Mouse (Mus musculus): Measurements from ENCODE around the gene Sp6.

The Sp6 gene

GRCm38 (mm10) chr11:96982859-96983258, 30.3 kb upstream of the Sp6 start, which contains the start of gene Sp2:
Gene Sp2, minus strand, starts transcription at chr11:96982959.
- DNase-seq: no peak

DNA sequence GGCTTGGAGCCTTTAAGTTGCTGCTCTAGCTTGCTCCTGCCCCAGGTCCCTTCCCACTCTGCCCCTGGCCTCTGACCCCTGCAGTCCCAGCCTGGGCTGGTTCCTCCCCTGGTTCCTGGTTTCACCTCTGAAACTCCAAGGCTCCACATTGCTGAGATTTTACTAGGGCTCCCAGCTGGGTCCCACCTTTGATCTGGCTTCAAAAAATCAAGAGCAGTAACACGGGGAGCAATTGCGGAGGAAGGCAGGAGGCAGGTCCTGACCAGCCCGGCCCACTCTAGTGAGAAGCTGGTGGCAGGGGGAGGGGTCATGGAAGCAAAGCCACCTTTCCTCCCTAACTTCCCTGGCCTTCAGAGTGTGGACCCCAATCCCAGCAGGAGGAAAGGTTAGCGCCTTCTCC, 28.3 kb upstream of the Sp6 start:
- DNase-seq: no peak

DNA sequence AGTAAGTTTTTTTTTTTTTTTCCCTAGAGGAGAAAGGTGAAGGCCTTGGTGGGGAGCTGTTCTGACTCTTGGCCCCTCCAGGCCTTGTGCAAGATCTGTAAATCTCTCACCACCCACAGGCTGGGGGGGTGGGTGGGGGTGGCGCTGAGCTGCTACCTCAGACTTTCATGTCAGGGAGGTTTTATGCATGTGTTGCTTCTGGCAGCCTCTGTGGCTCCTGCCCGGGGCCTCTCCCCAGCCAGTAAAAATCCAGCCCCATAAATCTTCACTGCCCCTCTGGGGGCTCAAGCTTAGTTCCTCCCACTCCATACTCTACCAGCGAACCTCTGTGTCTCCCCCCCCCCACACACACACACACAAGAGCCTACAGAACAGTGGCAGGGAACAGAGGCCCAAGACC, 26.7 kb upstream of the Sp6 start:
- DNase-seq: no peak

- peak; percentile 16 for DNase-seq
Observed at GRCm38 (mm10) chr11:96987873-96988655, 25.1 kb upstream of the Sp6 start.

DNA sequence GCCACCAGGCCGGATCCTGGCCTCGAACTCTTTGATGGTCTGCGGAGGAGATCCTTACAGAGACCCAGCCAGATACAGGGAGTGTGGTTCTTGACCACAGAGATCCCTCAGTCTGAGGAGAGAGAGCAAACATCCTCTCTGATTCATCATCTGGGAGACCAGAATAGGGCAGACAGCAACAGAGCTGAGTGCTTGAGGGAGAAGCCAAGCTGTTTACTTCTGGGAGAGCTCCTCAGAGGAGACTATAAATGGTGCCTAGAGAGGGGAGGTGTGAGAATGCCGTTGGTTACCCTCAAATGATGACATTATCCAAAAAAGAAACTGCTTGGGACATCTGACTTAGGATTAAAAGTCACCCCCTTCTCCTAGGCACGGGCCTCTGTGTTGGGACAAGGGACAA, 21.7 kb upstream of the Sp6 start:
- no peak for DNase-seq

DNA sequence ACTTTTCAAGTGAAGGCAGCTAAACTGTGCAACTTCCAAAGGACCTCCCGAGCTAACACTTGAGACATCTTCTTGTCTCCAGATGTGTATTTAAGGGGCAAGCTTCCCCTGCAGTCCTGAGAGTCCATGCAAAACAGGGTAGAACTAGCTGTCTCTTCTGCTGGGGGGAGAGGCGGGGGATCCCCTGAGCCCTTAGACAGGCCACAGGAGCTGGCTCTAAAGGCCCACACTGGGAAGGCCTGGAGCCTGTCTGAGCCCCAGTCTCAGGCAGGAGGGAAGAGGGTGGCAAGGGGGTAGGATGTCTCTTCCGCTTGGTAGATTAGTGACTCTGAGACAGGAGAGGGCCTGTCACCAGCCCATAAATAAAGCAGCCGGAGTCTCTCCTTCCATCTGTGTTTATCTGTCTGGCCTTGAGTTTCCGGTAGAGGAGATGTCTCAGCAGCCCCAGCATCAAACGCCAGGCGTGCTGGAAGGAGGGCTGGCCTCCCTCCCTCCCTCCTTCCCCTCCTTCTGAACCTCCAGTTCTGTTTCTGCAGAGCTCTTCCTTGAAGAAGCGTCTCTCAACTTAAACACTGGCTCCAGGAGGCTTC, 20.4 kb upstream of the Sp6 start:
- no peak for DNase-seq

DNA sequence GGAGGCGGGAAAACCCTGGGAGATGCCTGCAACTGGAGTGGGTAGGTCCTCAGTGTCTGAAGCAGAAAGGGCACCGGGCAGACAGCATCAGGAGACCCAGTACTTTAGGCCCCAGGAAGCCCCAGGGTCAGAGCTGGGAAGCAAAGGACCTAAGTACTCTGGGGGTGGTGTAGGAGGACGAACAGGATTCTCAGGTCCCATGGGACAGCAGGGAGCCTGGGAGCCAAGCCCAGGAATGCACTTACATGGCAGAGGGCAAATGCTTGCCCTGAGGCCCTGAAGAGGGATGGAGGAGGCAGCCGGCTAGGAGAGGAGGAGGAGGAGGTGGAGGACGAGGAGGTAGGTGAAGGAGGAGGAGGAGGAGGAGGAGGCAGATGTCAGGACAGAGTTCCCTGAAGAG, 18.2 kb upstream of the Sp6 start:
- no peak for DNase-seq

GRCm38 (mm10) chr11:96995836-96996772, 17.1 kb upstream of the Sp6 start:
- no peak for DNase-seq

DNA sequence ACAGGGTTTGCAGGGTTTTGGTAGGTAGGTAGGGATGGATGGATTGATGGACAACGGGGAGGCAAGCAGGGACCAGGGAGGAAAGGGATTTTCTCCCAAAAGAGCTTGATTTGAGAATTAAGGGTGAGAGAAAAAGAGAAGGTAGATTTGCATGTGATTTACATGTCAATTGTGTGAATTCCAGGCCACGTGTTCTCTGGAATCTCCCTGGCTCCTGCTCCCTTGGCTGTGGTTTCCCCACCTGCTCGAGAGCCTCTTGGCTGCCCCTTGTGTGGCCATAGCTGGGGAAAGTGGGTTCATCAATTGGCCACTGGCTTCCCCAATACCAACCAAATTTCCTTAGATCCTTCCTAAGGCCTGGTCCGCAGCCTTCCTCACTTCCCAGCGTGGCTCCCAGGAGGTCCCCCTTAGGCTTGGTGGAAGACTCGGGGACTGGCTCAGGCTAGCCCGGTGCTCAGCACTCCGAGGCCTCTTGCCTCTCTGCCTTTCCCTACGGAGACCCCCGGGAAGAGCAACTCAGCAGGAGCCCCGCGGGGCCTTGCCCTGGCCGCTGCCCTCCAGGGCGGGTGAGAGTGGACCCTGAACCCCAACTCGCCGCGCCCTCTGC, 16.3 kb upstream of the Sp6 start:
- DNase-seq: no peak

DNA sequence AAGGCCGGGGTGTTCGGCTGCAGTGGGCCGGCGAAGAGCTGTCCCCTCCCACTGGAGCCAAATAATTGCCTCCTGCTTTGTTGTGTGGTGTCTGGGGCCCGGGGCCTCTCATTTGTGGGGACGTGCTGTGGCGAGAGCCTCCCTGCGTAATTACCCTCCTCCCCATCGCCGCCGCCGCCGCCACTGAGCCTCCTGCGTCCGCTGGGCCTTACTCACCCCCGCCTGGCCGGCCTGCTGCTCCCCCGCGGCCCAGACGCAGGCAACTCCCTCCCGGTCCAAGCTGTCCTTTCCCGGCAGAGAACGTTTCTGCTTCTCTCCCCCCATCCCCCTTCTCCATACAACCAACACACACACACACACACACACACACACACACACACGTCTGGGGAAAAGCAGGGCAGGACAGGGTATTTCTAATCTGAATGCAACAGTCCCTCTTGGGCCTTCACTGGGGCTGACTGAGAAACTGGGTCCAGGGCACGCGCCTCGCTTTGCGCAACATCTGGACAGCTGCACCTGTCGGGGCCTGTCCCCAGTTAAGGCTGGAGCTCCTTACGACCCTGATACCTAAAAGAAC, 15.7 kb upstream of the Sp6 start:
- peak; percentile 40 for DNase-seq

DNA sequence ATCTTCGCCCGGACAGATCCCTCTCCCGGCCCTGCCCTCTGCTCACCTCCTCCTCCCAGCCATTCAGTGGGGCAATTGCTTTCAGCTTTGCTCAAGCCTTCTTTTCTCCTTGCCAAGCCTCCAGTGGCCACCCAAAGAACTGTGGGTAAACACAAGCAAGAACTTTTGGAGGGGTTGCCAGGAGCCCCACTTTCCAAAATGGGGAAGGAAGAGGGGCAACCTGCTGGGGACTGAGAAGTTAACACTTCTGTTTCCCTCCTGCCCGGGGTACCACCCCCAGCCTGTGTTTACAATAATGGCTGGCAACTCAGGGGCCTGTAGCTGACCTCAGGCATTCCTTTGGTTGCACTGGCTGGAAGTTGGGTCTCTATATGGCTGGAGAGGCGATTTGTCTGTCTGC, 10.0 kb upstream of the Sp6 start:
- no peak for DNase-seq

DNA sequence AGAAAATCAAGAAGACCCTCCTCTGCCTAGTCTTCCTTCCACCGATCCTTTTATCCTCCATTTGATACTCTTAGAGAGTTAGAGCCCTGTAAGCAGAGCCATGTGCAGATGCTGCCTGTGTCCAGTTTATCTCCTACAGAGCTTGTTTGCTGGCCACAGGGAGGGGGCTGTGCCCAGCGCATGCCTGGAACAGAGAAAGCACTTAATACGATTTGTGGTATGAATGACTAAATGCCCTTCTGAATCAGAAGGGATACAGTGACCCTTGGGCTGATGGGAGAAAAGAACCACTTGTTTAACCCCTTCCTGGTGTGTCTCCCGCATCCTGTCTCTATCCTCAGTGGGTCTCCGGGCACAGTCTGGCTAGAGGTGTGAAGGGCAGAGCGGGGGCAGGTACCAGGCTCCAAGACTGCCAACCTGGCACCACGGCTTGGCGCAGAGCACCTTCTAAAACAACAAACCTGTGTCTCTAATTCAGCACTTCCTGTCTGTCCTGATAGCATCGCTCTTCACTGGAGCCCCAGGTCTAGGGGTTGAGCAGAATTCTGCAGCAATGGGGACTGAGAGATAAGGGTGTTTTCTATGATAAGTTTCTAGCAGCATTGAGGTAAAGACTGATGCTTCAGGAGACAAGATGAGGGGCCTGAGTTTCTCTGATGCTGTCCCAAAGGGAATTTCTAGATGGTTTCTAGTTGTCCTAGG, 6.0 kb upstream of the Sp6 start:
- DNase-seq: no peak

GRCm38 (mm10) chr11:97009198-97009790, 3.9 kb upstream of the Sp6 start:
- no peak for DNase-seq

DNA sequence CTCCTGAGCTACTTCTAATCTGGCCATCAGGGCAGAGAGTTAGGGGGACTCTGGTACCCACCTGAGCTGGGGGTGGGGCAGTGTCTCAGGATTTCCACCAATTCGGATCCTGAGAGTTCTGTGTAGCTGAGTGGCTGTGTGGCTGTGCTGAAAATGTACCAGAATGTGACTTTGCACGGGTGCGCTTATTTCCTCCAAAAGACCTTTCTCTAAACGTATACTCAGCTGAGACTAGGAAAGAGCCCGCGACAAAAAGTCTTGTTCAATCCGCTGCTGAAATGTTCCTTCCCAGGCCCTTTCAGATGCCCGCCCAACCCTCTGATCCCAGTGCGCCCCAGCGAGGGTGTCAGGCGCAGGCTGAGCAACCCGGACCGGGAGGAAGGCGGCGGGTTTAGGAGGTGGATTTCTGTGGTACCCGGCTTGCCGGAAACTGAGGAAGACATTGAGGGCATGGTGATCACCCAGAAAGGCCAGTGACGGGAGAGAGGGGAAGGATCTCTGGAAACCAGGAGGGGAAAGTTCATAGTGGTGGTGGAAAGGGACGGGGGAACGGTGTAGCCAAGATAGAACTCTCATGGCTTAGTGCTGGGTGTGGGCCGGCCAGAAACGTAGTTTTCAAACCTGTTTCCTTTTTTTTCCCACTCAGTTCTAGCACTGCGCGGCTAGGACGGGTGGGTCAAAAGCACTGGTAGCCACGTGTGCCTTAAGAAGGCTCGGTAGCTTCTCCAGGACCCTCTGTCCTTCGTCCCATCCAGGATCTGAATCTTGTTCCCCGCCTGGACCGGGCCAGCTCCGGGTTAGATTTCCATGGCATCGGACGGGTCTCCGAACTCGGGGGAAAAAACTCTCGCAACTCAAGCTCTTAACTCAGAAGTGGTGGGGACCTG, 4.7 kb downstream of the Sp6 start:
- DNase-seq: no peak

DNA sequence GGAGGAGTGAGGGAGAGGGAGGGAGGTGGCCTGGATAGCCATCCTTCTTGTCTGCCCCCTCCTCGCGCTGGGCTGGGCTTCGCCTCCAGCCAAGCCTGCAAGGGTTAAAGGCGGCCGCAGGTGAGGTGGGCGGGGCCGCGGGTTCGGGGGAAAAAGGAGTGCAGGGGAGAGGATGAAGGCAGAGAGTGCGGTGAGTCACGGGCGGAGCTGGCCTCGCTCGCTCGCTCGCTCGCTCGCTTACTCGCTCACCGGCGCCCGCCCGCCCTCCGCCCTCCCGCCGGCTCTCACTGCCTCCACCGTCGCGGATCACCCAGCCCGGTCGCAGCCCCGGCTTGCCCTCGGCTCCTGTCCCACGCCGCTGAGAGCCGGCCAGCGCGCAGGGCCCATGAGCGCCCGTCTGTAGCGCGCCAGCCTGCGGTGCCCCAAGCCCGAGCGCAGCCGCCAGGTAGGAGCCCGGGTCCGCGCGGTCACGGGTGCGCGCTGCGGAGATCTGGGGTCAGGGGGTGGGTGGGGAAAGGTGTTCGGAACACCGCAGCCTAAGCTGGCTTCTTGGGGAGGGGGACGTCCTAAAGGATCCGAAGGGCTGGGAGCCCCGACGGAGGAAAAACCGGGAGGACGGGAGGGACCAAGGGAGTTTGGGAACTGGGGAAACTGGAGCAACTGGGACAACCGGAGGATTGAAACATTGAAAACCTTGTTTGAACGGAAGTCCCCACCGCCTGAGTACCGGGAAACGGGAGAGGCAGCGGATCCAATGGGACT, 5.6 kb downstream of the Sp6 start:
- no peak for DNase-seq

GRCm38 (mm10) chr11:97019345-97019708, 6.1 kb downstream of the Sp6 start:
- DNase-seq: no peak

DNA sequence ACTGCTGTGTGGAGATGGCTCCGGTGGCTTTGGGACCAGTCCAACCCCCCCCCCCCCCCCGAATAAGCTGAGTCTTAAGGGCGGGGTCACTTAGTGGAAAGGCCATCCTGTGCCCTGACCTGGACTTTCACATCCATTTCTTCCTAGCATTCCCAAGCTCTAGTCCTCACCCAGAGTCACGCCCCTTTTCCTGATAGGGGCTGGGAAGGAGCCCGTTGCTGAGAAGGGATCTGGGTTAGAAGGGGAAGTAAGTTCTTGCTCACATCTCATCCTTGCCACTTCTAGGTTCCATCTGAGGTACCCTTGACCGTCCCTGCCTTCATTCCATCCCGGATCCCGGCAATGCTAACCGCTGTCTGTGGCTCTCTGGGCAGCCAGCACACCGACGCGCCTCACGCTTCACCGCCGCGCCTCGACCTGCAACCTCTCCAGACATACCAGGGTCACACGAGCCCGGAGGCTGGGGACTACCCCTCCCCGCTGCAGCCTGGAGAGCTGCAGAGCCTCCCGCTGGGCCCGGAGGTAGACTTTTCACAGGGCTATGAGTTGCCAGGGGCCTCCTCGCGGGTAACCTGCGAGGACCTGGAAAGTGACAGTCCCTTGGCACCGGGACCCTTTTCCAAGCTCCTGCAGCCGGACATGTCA, 8.0 kb downstream of the Sp6 start:
- no peak for DNase-seq

DNA sequence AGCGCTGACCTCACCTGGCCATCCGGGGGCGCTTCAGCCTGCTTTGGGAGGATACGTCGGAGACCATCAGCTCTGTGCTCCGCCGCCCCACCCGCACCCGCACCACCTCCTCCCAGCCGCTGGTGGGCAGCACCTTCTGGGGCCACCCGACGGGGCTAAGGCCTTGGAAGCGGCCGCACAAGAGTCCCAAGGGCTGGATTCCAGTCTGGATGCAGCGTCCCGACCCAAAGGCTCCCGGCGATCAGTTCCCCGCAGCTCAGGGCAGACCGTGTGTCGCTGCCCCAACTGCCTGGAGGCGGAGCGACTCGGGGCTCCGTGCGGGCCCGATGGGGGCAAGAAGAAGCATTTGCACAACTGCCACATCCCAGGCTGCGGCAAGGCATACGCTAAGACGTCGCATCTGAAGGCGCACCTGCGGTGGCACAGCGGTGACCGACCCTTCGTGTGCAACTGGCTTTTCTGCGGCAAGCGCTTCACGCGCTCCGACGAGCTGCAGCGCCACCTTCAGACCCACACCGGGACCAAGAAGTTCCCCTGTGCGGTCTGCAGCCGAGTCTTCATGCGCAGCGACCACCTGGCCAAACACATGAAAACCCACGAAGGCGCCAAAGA, 8.8 kb downstream of the Sp6 start:
- DNase-seq: peak; percentile 75

- DNase-seq: no peak
Observed at GRCm38 (mm10) chr11:97024977-97025376, 11.8 kb downstream of the Sp6 start.
